Mouse (Mus musculus) embryonic fibroblast, embryonic 13.5 days (primary cell): Measurements from ENCODE around the gene Rgs16. TPM values are rescaled to one million over a fixed set of nuclear protein-coding genes. Genes with fewer than 3 reads are reported as not detected.

Experiments
- H3K27ac ChIP-seq: 2 replicates; pipeline ENCODE4 v1.5.1; 2012; ENCODE audit warnings: low read length, control low read depth, inconsistent platforms; ENCODE audit not compliant: insufficient read depth
- H3K4me1 ChIP-seq: 2 replicates; pipeline ENCODE4 v1.6.1; 2011; ENCODE audit warnings: low read length; ENCODE audit not compliant: control insufficient read depth, insufficient read depth
- H3K4me3 ChIP-seq: 2 replicates; pipeline ENCODE4 v1.5.1; 2011; ENCODE audit warnings: mild to moderate bottlenecking, control low read depth, low read length; ENCODE audit not compliant: insufficient read depth
- CTCF ChIP-seq: IDR thresholded peaks from 2 replicates; pipeline ENCODE4 v1.5.1; 2011; ENCODE audit warnings: mild to moderate bottlenecking, control low read depth, low read length, moderate library complexity, borderline replicate concordance; ENCODE audit not compliant: insufficient read depth
- POLR2A ChIP-seq: IDR thresholded peaks from 2 replicates; pipeline ENCODE4 v1.6.1; 2011; ENCODE audit warnings: low read depth, mild to moderate bottlenecking, control low read depth, low read length, moderate library complexity
- polyA plus RNA-seq: library from polyadenylated mRNA; stranded (reverse); fragments of >200 nt; gene quantifications from 2 replicates; pipeline ENCODE4 v1.2.4, GENCODE M21; 2011; ENCODE audit warnings: low read depth; ENCODE audit not compliant: missing spikeins, insufficient read length

The Rgs16 gene
- polyA plus RNA-seq, 1 experiment: 21.7 TPM

DNA sequence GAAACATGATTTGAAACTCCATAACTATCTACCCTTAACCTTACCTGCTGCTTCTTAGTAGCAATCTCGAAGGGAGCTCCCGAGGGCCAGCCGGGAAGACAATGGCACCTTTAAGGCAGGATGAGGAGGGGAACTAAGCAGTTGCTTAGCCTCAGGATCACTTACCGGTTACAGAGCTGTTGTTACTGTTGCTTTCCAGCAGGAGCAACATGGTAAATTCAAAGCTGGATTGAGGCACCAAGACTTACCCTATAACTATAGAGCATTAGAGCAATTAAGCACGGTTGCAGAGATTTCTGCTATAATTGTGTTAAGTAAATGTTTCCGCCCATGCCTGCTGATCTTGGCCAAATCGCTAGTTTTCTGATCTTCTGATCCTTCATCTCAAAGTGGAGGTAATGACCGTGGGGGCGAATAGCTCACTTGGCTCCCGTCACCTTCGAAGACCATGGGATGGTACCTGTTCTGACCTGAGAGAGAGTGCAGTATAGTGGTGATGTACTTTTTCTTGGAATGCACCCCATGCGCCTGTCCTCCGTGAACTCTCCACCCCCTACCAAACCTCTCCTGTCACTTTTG, 623 bp upstream of the Rgs16 start:
- no peak overlapping the region for H3K27ac ChIP-seq
- peaks cover 18% of the 10 kb centered on the region for H3K4me1 ChIP-seq
- TF ChIP-seq CTCF (no peak), POLR2A (no peak)
- peak overlapping the region; percentile 55 for H3K4me3 ChIP-seq

DNA sequence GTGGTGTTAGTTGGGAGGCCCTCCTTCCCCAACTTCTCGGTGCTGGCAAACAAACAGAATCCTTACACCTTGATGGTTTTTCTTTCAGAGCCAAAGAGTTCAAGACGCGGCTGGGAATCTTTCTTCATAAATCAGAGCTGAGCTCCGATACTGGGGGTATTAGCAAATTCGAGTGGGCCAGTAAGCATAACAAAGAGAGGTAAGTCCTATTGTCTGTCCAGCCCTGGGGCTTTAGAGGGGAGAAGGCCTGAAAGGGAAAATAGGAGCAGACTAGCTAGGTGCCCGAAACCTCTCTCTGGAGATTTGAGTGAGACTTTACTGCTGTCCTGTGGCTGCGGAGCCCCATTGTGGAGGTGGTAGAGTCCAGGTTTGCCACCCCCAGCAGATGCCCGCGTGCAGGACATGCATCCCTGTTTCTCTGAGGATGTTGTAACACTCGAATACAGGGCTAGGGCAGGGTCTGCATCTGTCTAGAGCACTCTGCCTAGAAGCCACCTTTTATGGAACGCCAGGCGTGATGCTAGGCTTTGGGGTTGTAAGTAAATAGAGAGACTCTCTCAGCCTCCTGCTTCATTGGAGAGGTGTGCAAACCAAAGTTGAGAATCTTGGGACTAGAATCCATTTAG, 739 bp downstream of the Rgs16 start:
- Histone ChIP-seq H3K27ac (no peak overlapping the region; the same call in 1 of the 2 replicates), H3K4me1 (peaks cover 12% of the 10 kb centered on the region; the same call in 1 of the 2 replicates)
- TF ChIP-seq CTCF (no peak), POLR2A (peak; percentile 33; the same call in 1 of the 2 replicates)

DNA sequence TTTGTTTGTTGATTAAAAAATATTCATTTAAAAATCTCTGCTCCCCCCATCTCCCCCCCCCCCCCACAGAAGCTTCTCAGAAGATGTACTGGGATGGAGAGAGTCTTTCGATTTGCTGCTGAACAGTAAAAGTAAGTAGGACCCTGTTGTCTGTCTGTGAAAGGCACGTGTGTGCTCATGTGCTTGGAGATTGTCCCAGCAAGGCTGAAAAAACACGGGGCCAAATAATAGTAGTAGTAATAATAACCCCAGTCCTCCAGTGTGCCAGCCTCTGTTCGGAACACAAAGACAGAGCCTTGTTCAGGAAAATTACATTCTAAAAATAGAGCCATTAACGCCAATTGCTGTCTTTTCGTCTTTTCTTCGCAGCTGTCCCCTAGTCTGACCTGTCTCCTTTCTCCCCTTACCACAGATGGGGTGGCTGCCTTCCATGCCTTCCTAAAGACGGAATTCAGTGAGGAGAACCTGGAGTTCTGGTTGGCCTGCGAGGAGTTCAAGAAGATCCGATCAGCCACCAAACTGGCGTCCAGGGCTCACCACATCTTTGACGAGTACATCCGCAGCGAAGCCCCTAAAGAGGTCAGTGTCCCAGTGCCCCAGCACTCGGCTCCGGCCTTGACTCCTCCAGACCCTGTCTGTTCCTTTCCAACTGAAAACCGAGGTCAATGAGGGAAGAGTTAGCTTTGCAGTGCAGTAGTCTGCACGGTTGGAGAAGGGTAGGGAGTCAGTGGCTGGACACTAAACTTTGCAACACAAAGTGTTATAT, 1.6 kb downstream of the Rgs16 start:
- TF ChIP-seq CTCF: no peak
- peaks cover 10% of the 10 kb centered on the region; the same call in 1 of the 2 replicates for H3K4me1 ChIP-seq
- H3K27ac ChIP-seq: peak overlapping the region; percentile 1; the same call in 1 of the 2 replicates
- H3K4me3 ChIP-seq: peak overlapping the region; percentile 55

More for the DNA sequence above, 739 bp downstream of the Rgs16 start:
- H3K4me3 ChIP-seq: peak overlapping the region; percentile 55

DNA sequence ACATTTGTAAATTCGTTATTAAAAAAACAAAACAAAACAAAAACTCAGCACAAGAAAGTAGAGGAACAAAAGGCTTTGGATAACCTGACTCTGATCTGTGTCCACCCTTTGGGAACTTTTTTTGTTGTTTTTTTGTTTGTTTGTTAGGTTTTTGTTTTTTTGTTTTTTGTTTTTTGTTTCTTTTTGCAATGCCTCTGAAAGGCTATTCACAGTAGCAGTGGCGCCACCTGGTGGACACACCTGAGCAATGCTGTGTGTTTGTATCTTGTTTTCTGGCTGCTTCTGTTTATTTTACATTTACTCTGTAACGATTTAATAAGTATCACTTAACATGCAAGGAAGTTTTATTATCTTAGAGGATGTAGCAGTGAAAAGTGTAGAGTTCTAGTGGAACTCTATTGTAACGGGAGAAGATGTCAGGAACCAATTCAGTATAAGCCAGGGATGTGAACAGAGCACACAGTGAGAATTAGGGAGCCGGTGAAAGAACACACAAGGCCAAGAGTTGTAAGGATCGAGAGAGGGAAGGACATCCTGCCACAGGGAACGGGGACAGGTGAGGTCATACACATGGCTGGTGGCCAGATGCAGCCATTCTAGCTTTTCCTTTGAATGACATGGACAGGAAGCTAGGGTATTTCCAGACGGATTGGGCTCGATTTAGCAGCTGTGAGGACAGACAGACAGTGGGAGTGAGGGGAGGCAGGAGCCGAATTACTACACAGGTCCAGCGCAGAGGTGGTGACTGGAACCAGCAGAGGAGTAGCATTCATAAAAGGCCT, 2.4 kb downstream of the Rgs16 start:
- peak; percentile 77; the same call in 1 of the 2 replicates for TF ChIP-seq CTCF
- no peak for TF ChIP-seq POLR2A
- Histone ChIP-seq H3K27ac (no peak overlapping the region), H3K4me1 (peaks cover 4% of the 10 kb centered on the region; the same call in 1 of the 2 replicates), H3K4me3 (peak overlapping the region; percentile 55)

DNA sequence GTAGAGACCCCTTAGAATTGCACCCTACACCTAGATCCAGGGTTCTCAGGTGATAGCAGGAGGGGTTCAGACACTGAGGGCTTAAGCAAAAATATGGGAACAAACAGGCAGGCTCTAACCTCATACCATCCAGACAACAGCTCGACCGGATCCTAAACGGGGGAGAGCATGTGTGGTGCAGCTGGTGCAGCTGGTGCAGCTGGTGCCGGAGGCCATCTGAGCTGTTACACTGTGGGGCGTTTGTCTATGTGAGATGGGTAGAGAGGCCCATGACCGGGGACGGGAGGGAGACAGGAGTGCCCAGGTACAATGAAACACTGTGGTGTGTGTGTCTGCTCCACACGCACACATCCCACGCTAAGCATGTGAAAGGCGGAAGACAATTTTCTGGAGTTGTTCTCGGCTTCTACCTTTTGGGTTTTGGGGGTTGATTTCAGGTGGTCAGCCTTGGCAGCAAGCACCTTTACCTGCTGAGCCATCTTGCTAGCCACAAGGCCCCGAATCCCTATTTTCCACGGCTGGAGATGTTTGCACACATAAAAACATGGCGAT, 6.0 kb downstream of the Rgs16 start:
- peaks cover 11% of the 10 kb centered on the region for H3K4me1 ChIP-seq
- TF ChIP-seq CTCF (no peak), POLR2A (no peak; the same call in 1 of the 2 replicates)
- H3K27ac ChIP-seq: no peak overlapping the region
- H3K4me3 ChIP-seq: no peak overlapping the region

DNA sequence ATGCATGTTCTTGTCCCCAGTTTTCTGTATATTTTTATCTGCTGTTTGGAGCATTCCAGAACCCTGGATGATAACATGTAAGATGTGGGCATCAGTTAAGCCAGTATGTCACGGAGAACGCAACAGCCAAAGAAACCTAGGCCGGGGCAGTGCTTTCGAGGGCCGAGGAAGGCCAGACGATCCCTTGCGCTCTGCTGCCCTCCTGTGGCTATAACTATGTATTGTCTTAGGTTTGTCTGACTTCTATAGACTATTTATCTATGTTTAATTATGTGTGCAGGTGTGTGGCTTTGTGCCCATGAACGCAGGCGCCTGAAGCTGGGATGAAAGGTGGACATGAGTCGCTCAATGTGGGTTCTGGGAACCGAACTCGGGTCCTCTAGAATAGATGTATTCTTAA, 6.6 kb downstream of the Rgs16 start:
- Histone ChIP-seq H3K4me1 (peaks cover 11% of the 10 kb centered on the region), H3K4me3 (no peak overlapping the region), H3K27ac (no peak overlapping the region)
- 0 out of 2 replicates have a peak, but pooled peaks have one; percentile 12 for TF ChIP-seq POLR2A
- peak; percentile 89 for TF ChIP-seq CTCF

DNA sequence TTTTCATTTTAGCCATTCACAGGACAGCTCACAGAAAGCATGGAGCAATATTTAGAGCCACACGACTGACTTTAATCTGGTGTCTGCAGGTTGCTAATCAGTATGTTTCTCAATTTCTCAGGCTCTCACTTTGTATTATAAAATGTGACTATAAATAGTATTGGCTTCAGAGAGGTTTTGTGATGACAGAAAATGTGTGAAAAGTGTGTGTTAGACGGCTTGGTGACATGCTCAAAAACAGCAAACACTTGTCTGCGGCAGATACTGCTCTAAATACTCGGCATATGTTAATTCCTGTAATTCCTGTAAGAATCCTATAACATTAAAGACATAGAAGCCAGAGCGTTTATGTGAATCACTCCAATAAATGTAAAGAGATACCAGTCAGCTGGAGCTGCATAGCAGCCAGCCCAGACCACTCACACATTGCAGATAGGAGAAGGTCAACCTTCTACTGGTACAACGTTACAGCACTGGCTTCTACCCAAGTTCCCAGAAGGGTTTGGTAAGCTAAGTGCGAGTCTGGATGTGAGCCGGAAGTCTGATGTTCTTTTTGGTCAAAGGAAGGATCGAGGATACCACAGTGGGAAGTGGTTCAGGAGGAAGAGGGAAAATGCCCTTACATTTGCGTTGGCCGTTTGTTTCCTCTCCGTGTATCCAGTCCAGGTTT, 7.8 kb downstream of the Rgs16 start:
- TF ChIP-seq POLR2A (no peak), CTCF (no peak)
- Histone ChIP-seq H3K4me3 (no peak overlapping the region), H3K4me1 (peaks cover 7% of the 10 kb centered on the region), H3K27ac (no peak overlapping the region)

DNA sequence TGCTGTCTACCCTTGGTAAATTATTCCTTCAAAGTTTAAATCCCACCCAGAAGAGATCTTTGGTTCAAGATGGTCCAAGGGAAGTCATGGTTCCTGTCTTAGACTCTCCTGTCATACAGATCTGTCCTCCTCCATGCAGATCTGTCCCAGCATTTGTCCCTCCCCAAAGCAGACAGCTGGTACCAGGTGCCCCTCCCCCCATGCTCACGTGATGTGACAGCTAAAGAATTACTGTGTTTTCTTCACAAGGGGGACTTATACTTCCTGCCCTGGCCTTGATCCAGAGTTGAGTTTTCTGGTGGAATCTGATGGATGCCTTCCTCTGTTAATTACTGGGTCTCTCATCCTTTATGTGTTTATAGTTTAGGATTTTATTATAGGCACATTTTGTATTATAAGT, 8.4 kb downstream of the Rgs16 start:
- Histone ChIP-seq H3K27ac (no peak overlapping the region), H3K4me1 (peaks cover 7% of the 10 kb centered on the region), H3K4me3 (no peak overlapping the region)
- TF ChIP-seq CTCF (no peak), POLR2A (no peak)
